Mouse (Mus musculus) testis, postnatal 14 days (tissue): Measurements from ENCODE around the gene Ccno.

Experiments
- DNase-seq: peaks from one replicate; pipeline ENCODE4 v3.0.0; 2021; ENCODE audit warnings: low spot score

The Ccno gene

DNA sequence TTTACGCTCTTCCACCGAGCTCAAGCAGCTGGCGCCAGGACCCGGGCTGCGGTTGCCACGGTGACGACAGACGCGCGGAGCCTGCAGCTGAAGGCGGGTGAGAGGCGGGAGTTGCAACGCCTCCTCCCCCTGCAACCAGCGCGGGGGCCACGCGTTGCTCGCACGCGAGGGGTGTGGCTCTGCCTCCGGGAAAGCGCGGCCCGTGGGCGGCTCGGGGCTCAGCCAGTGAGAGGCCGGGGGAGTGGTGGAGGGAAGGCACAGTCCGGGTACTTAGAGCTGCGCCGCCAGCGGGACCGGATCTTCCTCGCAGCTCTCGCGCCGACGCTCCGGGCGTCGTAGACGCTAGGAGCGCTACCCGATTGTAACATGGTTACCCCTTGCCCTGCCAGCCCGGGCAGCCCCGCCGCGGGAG, at the start of gene Ccno:
TSS of gene Ccno (plus strand) at position 271 of the 412 bp plus-strand sequence.
- peak; percentile 93 for DNase-seq

DNA sequence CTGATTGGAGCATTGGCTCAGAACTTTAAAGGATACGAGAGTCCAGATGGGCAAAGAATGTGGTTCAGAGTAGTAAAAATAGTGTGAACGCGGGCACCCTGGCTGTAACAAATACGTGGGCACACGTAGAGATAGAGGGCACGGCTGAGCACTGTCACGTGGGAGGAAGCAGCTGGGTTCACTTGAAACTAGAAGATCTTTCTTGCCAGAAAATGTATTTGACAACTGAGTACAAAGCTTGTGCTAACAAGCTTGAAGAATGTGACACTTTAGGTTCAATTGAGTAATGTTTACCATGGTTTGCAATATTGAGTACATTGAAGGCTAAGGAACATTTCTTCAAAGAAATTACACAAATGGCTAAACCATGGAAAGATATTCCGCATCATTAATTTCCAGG, 49.5 kb upstream of the Ccno start:
- DNase-seq: no peak

DNA sequence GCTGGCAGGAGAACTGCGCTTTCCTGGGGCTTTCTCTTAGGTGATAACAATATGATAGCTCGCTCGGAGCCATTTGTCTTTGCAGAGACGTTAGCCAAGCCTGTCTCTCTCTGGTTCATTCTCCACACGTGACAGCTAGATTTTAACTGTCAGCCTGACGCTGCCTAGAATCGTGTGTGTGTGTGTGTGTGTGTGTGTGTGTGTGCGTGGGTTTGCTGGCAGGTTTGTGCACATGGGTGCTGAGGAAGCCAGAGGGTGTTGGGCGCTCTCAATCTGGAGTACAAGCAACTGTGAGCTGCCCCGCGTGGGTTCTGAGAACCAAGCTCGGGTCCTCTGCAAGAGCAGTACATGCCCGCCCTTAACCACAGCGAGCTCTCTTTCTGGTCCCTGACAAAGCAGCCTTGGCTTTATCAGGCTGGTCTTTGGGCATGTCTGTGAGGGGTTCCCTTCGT, 45.7 kb upstream of the Ccno start:
- no peak for DNase-seq

DNA sequence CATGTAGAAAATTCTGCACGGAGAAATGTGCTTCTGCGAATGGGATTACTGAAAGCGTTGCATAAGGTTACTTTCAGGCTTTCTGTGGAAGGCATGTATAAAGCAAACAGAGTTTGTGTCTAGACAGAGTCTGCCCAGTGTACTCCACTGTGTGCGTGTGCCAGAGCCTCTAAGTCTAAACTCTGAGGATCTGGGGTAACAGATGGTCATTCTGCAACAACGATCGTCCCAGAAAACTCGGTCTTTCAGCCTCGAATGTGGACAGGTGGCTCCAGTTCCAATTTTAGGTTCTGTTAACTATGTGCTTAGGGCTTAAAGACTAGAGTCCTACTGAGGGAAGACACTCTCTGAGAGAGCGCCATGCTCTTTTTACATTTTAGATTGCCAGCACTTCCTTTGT, 42.3 kb upstream of the Ccno start:
- DNase-seq: no peak

DNA sequence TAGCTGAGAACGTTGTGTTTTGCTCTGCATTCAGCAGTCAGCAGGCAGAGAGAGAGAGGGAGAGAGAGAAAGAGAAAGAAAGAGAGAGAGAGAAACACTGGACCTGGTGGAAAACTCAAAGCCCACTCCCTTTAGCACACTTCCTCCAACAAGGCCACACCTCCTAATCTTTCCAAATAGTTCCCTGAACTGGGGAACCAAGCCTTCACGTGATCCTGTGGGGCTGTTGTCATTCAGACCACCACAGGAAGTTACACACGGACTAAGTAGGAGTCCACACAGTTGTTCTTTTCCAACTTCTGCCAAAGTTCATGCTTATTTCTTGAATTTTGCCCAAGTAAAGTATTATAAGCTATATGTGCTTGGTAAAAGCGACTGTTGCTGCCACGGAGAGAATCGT, 41.7 kb upstream of the Ccno start:
- DNase-seq: no peak

- no peak for DNase-seq
These were observed 33.5 kb upstream of the Ccno start for GRCm38 (mm10) chr13:112954067-112954466.

DNA sequence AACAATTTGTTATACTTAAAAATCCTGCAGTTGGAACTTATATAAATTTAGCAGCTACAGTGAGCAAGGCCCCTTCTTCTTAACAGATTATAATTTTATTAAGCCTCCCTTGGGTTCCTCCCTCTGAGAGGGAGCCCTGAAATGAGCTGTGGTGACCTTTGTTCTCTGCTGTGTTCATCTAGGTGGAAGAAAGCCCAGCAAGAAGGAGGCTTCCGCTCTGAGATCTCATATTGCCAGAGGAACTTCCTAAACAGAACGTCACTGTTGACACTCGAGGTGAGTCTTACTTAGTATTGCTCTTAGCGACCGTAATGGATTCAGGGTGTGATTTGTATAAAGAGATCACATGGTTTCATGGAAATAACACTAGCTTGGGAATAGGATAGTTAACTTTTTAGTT, 24.5 kb upstream of the Ccno start:
- no peak for DNase-seq

DNA sequence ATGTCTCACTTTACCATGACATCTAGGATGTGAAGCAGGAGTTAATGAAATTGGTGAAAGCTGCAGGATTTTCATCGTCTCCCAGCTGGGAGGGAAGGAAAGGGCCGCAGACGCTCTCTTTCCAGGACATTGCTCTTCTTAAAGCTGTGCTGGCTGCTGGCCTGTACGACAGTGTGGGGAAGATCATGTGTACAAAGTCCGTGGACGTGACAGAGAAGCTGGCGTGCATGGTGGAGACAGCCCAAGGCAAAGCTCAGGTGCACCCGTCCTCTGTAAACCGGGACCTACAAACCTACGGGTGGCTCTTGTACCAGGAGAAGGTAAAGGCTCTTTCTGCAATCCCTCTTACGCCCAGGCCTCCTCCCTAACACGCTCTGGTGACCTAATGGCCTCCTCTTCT, 23.2 kb upstream of the Ccno start:
- no peak for DNase-seq

GRCm38 (mm10) chr13:112967267-112967666, 20.3 kb upstream of the Ccno start:
- DNase-seq: no peak

DNA sequence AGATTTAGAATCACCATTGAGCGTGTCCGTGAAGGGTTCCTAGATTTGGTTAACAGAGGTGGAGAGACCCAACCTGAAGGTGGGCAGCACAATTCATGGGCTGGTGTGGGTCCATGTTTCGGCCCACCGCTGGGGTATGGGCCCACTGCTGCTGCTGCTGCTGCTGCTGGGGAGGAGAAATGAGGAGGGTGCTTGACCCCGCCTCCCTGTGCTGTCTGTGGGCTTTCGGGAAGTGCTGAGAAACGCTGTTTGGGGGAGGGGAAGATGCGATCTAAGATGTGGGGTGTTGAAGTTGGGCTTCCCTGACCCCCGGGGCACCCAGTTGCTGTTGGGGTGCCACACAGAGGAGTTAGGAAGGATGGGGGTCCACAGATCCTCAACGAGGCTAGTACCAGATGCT, 10.9 kb upstream of the Ccno start:
- DNase-seq: no peak

GRCm38 (mm10) chr13:112985605-112986450, 1.8 kb upstream of the Ccno start:
- no peak for DNase-seq

- no peak for DNase-seq
These were observed 1.1 kb upstream of the Ccno start for GRCm38 (mm10) chr13:112986451-112986950.

- no peak for DNase-seq
These were observed 389 bp downstream of the Ccno start for GRCm38 (mm10) chr13:112987991-112988390.

- DNase-seq: no peak
These were observed 1.3 kb downstream of the Ccno start for GRCm38 (mm10) chr13:112988866-112989265.

DNA sequence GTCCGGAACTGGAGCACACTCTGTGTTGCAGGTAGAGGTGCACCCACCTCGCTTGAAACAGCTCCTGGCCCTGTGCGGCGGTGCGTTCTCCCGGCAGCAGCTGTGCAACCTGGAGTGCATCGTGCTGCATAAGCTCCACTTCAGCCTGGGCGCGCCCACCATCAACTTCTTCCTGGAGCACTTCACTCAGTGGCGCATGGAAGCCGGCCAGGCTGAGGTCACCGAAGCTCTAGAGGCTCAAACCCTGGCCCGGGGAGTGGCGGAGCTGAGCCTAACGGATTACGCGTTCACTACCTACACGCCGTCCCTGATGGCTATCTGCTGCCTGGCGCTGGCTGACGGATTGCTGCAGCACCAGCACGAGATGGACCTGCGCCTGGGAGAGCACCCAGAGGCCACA, 1.9 kb downstream of the Ccno start:
- no peak for DNase-seq

GRCm38 (mm10) chr13:112990346-112990745, 2.7 kb downstream of the Ccno start:
- no peak for DNase-seq

GRCm38 (mm10) chr13:112993531-112994152, 6.0 kb downstream of the Ccno start, which contains the start of gene Mcidas:
Mcidas (plus strand) TSS chr13:112993845.
- peak; percentile 59 for DNase-seq

GRCm38 (mm10) chr13:112994191-112994590, 6.6 kb downstream of the Ccno start:
- DNase-seq: peak; percentile 46

DNA sequence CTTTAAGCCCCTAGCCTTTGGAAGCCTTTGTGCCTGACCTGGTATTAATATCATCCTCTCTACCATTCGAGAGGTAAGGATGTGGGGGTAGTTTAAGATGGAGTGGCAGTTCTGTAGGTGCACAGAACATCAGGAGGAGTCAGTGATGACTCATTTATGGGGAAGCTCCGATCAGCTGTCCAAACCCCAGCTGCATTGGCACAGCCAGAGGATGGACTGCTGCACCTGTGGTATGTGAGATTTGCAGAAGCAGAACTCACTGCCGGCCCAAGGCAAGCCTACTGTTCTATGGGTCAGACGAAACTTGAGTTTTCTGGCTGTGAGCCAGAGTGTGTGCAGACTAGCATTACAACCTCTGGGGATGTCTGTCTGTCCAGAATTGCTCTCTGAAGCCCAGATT, 8.8 kb downstream of the Ccno start:
- no peak for DNase-seq

- no peak for DNase-seq
These were observed 9.8 kb downstream of the Ccno start for GRCm38 (mm10) chr13:112997369-112997768.

DNA sequence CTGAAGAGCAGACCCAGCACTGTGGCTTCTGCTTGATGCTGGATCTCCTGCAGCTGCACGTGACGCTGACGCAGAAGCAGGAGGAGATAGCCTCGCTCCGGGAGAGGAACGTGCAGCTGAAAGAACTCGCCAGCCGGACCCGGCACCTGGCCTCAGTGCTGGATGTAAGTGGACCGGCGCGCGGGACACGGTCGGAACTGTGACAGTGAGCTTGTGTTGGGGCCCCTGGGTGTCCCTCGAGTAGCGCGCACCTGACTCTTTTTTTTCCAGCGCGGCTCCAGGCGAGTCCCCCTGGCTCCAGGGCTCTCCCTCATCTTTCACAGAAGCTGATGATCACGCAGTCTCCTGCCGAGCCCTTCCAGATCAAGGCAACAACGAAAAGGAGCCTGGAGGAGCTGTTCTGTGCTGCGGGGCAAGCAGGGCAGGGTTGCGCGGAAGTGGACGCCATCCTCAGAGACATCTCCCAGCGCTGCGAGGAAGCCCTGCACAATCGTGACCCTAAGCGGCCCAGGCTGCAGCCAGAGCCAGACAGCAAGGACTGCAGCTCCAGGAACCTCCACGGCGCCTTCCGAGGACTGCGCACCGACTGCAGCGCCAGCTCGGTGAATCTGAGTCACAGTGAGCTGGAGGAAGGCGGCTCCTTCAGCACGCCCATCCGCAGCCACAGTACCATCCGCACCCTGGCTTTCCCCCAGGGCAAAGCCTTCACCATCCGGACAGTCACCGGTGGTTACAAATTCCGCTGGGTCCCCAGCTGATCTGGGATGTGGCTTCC, 11.0 kb downstream of the Ccno start:
- DNase-seq: no peak

- DNase-seq: no peak
These were observed 12.5 kb downstream of the Ccno start for GRCm38 (mm10) chr13:113000090-113000489.
